Mouse (Mus musculus) liver, postnatal 0 days (tissue): Measurements from ENCODE around the gene Slc24a1.

Experiments used
- CTCF ChIP-seq: sonication (generic); IDR thresholded peaks from 2 replicates; pipeline ENCODE4 v1.5.1; 2016; ENCODE audit warnings: antibody characterized with exemption, low read depth
- EP300 ChIP-seq: IDR thresholded peaks from 2 replicates; pipeline ENCODE4 v1.6.1; 2016; ENCODE audit warnings: antibody characterized with exemption, low read depth, mild to moderate bottlenecking

GRCm38 (mm10) chr9:64896605-64897004, 54.8 kb downstream of the Slc24a1 start:
- TF ChIP-seq EP300 = no peak
- no peak for TF ChIP-seq CTCF
